Mouse (Mus musculus) CH12.LX (cell line): ENCODE data around the gene Nol8. TPM values are rescaled to one million over a fixed set of nuclear protein-coding genes. Genes with fewer than 3 reads are reported as not detected.

Source experiments
- DNase-seq: peaks from one replicate; pipeline ENCODE4 v3.0.0-alpha.2; 2013; ENCODE audit errors: extremely low read depth
- H3K27ac ChIP-seq: 2 replicates; pipeline ENCODE4 v1.5.1; 2012; ENCODE audit warnings: low read depth, mild to moderate bottlenecking, control low read depth, moderate library complexity; ENCODE audit not compliant: insufficient read depth
- H3K27me3 ChIP-seq: replicated peaks from 2 replicates; pipeline ENCODE3; 2012; ENCODE audit warnings: inconsistent platforms
- H3K36me3 ChIP-seq, 2 experiments: replicated peaks in 1 of 2; 2 replicates each; pipeline versions ENCODE3 to v1.6.1; 2012; ENCODE audit warnings: inconsistent platforms in 1 of 2, low read length in 1 of 2, mild to moderate bottlenecking in 1 of 2, mixed read lengths in 1 of 2, moderate library complexity in 1 of 2; ENCODE audit not compliant: control insufficient read depth in 1 of 2, insufficient read depth in 1 of 2
- H3K4me1 ChIP-seq, 2 experiments: 2 replicates each; pipeline ENCODE4 v1.6.1; 2012; ENCODE audit warnings: inconsistent platforms in 1 of 2, moderate library complexity in 1 of 2; ENCODE audit not compliant: insufficient read depth in 2 of 2, control insufficient read depth in 1 of 2
- H3K4me2 ChIP-seq: 2 replicates; pipeline ENCODE4 v1.6.1; 2012; ENCODE audit warnings: low read depth, mild to moderate bottlenecking, control low read depth; ENCODE audit not compliant: poor library complexity, insufficient read depth, severe bottlenecking
- H3K4me3 ChIP-seq, 3 experiments: fragments of 150-350 bp in 1 of 3; sonication (generic) in 1 of 3; replicated peaks in 1 of 3; 2 replicates each; pipeline versions ENCODE3 to v1.5.1; 2011 to 2012; ENCODE audit warnings: low read depth in 2 of 3, low read length in 2 of 3, mild to moderate bottlenecking in 2 of 3, moderate library complexity in 2 of 3, control low read depth in 1 of 3, improper control_type of control experiment in 1 of 3, inconsistent platforms in 1 of 3, mixed read lengths in 1 of 3; ENCODE audit not compliant: poor library complexity in 1 of 3
- H3K79me2 ChIP-seq: replicated peaks from 2 replicates; pipeline ENCODE4 v1.6.1; 2012; ENCODE audit warnings: mild to moderate bottlenecking, moderate library complexity; ENCODE audit not compliant: control insufficient read depth, poor library complexity, insufficient read depth, severe bottlenecking; ENCODE audit errors: extremely low read depth
- H3K9ac ChIP-seq: 2 replicates; pipeline ENCODE4 v1.6.1; 2012; ENCODE audit warnings: low read depth, mild to moderate bottlenecking, control low read depth, moderate library complexity; ENCODE audit not compliant: insufficient read depth
- H3K9me3 ChIP-seq: replicated peaks from 2 replicates; pipeline ENCODE3; 2012; ENCODE audit warnings: low read length, inconsistent platforms, mixed read lengths
- BHLHE40 ChIP-seq: IDR thresholded peaks from 2 replicates; pipeline ENCODE4 v1.6.1; 2011; ENCODE audit warnings: mild to moderate bottlenecking, low read depth, low read length, improper control_type of control experiment
- CHD1 ChIP-seq: IDR thresholded peaks from 2 replicates; pipeline ENCODE4 v1.6.1; 2012; ENCODE audit warnings: low read depth, low read length, improper control_type of control experiment, inconsistent platforms
- CHD2 ChIP-seq: IDR thresholded peaks from 2 replicates; pipeline ENCODE4 v1.6.1; 2011; ENCODE audit warnings: low read length, improper control_type of control experiment
- CTCF ChIP-seq, 2 experiments: IDR thresholded peaks in 1 of 2; conservative IDR thresholded peaks in 1 of 2; 2 replicates each; pipeline ENCODE4 v1.5.1; 2011 to 2012; ENCODE audit warnings: low read depth in 2 of 2, low read length in 2 of 2, improper control_type of control experiment in 1 of 2, inconsistent platforms in 1 of 2, mild to moderate bottlenecking in 1 of 2, moderate library complexity in 1 of 2
- E2F4 ChIP-seq: IDR thresholded peaks from 2 replicates; pipeline ENCODE4 v1.6.1; 2011; ENCODE audit warnings: low read depth, low read length, improper control_type of control experiment; ENCODE audit not compliant: insufficient replicate concordance
- ELF1 ChIP-seq: IDR thresholded peaks from 2 replicates; pipeline ENCODE4 v1.6.1; 2014; ENCODE audit warnings: low read depth, mild to moderate bottlenecking, inconsistent platforms, low read length, improper control_type of control experiment
- EP300 ChIP-seq: IDR thresholded peaks from 2 replicates; pipeline ENCODE4 v1.6.1; 2011; ENCODE audit warnings: low read length, improper control_type of control experiment
- ETS1 ChIP-seq: conservative IDR thresholded peaks from 2 replicates; pipeline ENCODE4 v1.6.1; 2012; ENCODE audit warnings: low read depth, mild to moderate bottlenecking, inconsistent platforms, low read length, improper control_type of control experiment, moderate library complexity
- GABPA ChIP-seq: IDR thresholded peaks from 2 replicates; pipeline ENCODE4 v1.6.1; 2012; ENCODE audit warnings: low read depth, low read length, improper control_type of control experiment, inconsistent platforms; ENCODE audit not compliant: insufficient replicate concordance
- HCFC1 ChIP-seq: IDR thresholded peaks from 2 replicates; pipeline ENCODE4 v1.6.1; 2012; ENCODE audit warnings: low read depth, mild to moderate bottlenecking, inconsistent platforms, low read length, improper control_type of control experiment
- IRF4 ChIP-seq: IDR thresholded peaks from 2 replicates; pipeline ENCODE4 v1.6.1; 2014; ENCODE audit warnings: low read depth, mild to moderate bottlenecking, inconsistent platforms, low read length, improper control_type of control experiment
- JUN ChIP-seq: IDR thresholded peaks from 2 replicates; pipeline ENCODE4 v1.6.1; 2011; ENCODE audit warnings: low read depth, mild to moderate bottlenecking, low read length, improper control_type of control experiment, moderate library complexity; ENCODE audit not compliant: insufficient read depth
- JUND ChIP-seq: conservative IDR thresholded peaks from 2 replicates; pipeline ENCODE4 v1.6.1; 2011; ENCODE audit warnings: low read depth, low read length, improper control_type of control experiment
- KAT2A ChIP-seq: IDR thresholded peaks from 2 replicates; pipeline ENCODE4 v1.6.1; 2012; ENCODE audit warnings: low read length, improper control_type of control experiment, inconsistent platforms; ENCODE audit not compliant: insufficient replicate concordance
- MAFK ChIP-seq: IDR thresholded peaks from 2 replicates; pipeline ENCODE4 v1.6.1; 2011; ENCODE audit warnings: low read length, improper control_type of control experiment; ENCODE audit not compliant: insufficient replicate concordance
- MAX ChIP-seq: IDR thresholded peaks from 2 replicates; pipeline ENCODE4 v1.6.1; 2011; ENCODE audit warnings: low read length, improper control_type of control experiment
- MAZ ChIP-seq: IDR thresholded peaks from 2 replicates; pipeline ENCODE4 v1.6.1; 2012; ENCODE audit warnings: low read depth, mild to moderate bottlenecking, inconsistent platforms, low read length, improper control_type of control experiment, moderate library complexity
- MEF2A ChIP-seq: IDR thresholded peaks from 2 replicates; pipeline ENCODE4 v1.6.1; 2014; ENCODE audit warnings: low read depth, mild to moderate bottlenecking, inconsistent platforms, low read length, improper control_type of control experiment, borderline replicate concordance
- MXI1 ChIP-seq: IDR thresholded peaks from 2 replicates; pipeline ENCODE4 v1.6.1; 2011; ENCODE audit warnings: mild to moderate bottlenecking, low read depth, low read length, improper control_type of control experiment
- MYC ChIP-seq: IDR thresholded peaks from 2 replicates; pipeline ENCODE4 v1.6.1; 2011; ENCODE audit warnings: low read depth, mild to moderate bottlenecking, improper control_type of control experiment, low read length
- NELFE ChIP-seq: IDR thresholded peaks from 2 replicates; pipeline ENCODE4 v1.6.1; 2011; ENCODE audit warnings: low read depth, low read length, improper control_type of control experiment
- NRF1 ChIP-seq: IDR thresholded peaks from 2 replicates; pipeline ENCODE4 v1.6.1; 2014; ENCODE audit warnings: low read depth, mild to moderate bottlenecking, inconsistent platforms, low read length, improper control_type of control experiment, moderate library complexity
- PAX5 ChIP-seq: IDR thresholded peaks from 2 replicates; pipeline ENCODE4 v1.6.1; 2012; ENCODE audit warnings: low read length, inconsistent platforms, mixed read lengths
- POLR2A ChIP-seq: IDR thresholded peaks from 2 replicates; pipeline ENCODE4 v1.6.1; 2011; ENCODE audit warnings: low read depth, mild to moderate bottlenecking, improper control_type of control experiment, low read length
- POLR2AphosphoS2 ChIP-seq: IDR thresholded peaks from 2 replicates; pipeline ENCODE4 v1.6.1; 2011; ENCODE audit warnings: low read depth, low read length, improper control_type of control experiment
- RAD21 ChIP-seq: IDR thresholded peaks from 2 replicates; pipeline ENCODE4 v1.6.1; 2011; ENCODE audit warnings: low read depth, mild to moderate bottlenecking, low read length, improper control_type of control experiment, moderate library complexity
- RCOR1 ChIP-seq: conservative IDR thresholded peaks from 2 replicates; pipeline ENCODE4 v1.6.1; 2012; ENCODE audit warnings: low read depth, mild to moderate bottlenecking, inconsistent platforms, low read length, improper control_type of control experiment
- SIN3A ChIP-seq: IDR thresholded peaks from 2 replicates; pipeline ENCODE4 v1.6.1; 2012; ENCODE audit warnings: low read length, improper control_type of control experiment, inconsistent platforms
- SMC3 ChIP-seq: IDR thresholded peaks from 2 replicates; pipeline ENCODE4 v1.6.1; 2011; ENCODE audit warnings: low read depth, low read length, improper control_type of control experiment
- TBP ChIP-seq: conservative IDR thresholded peaks from 2 replicates; pipeline ENCODE4 v1.6.1; 2011; ENCODE audit warnings: low read depth, low read length, improper control_type of control experiment
- TCF12 ChIP-seq: IDR thresholded peaks from 2 replicates; pipeline ENCODE4 v1.6.1; 2014; ENCODE audit warnings: low read depth, mild to moderate bottlenecking, inconsistent platforms, low read length, improper control_type of control experiment
- UBTF ChIP-seq: IDR thresholded peaks from 2 replicates; pipeline ENCODE4 v1.6.1; 2012; ENCODE audit warnings: low read depth, mild to moderate bottlenecking, inconsistent platforms, low read length, improper control_type of control experiment, moderate library complexity
- USF1 ChIP-seq: IDR thresholded peaks from 2 replicates; pipeline ENCODE4 v1.6.1; 2014; ENCODE audit warnings: low read depth, mild to moderate bottlenecking, inconsistent platforms, low read length, improper control_type of control experiment
- USF2 ChIP-seq: conservative IDR thresholded peaks from 2 replicates; pipeline ENCODE4 v1.6.1; 2011; ENCODE audit warnings: low read depth, low read length, improper control_type of control experiment
- ZC3H11A ChIP-seq: IDR thresholded peaks from 2 replicates; pipeline ENCODE4 v1.6.1; 2012; ENCODE audit warnings: low read depth, mild to moderate bottlenecking, inconsistent platforms, low read length, improper control_type of control experiment
- ZKSCAN1 ChIP-seq: IDR thresholded peaks from 2 replicates; pipeline ENCODE4 v1.6.1; 2012; ENCODE audit warnings: low read depth, inconsistent platforms, low read length, improper control_type of control experiment, borderline replicate concordance
- ZMIZ1 ChIP-seq: IDR thresholded peaks from 2 replicates; pipeline ENCODE4 v1.6.1; 2012; ENCODE audit warnings: low read depth, mild to moderate bottlenecking, inconsistent platforms, low read length, improper control_type of control experiment
- ZNF384 ChIP-seq: IDR thresholded peaks from 2 replicates; pipeline ENCODE4 v1.6.1; 2012; ENCODE audit warnings: low read depth, low read length, improper control_type of control experiment, inconsistent platforms
- dilution Hi-C: fragments of 300-500 bp; cut with MboI; formaldehyde crosslinking; loops from 2 replicates; pipeline ENCODE4 v1.14.3; 2020; ENCODE audit warnings: low sequenced_read_pairs; ENCODE audit not compliant: extremely low pct_unique_long_range_greater_than_20kb, extremely low pct_ligation_motif_present
- in situ Hi-C: fragments of 300-500 bp; cut with MboI; formaldehyde crosslinking; loops from 3 replicates; pipeline ENCODE4 v1.14.3; 2019; ENCODE audit warnings: low sequenced_read_pairs, low pct_ligation_motif_present, low pct_unique_long_range_greater_than_20kb, mixed read lengths
- polyA plus RNA-seq: library from polyadenylated mRNA; unstranded; fragments of >175 nt; gene quantifications from 2 replicates; pipeline ENCODE4 v1.2.1, GENCODE M21; 2012; ENCODE audit warnings: low read depth; ENCODE audit not compliant: insufficient read length
- total RNA-seq, 2 experiments: library from RNA; depleted of rRNA; stranded (reverse); fragments of 300-350 nt in 1 of 2; fragments of >200 nt in 1 of 2; gene quantifications; 2 replicates each; pipeline ENCODE4 v1.2.3; 2012 to 2014

Nol8 gene
- 14.9 and 24.0 TPM in 2 replicates for total RNA-seq (2012; rRNA removed)
- 33.4 and 40.1 TPM in 2 replicates for total RNA-seq (2014; rRNA removed)
- polyA plus RNA-seq, result 32.8 and 36.7 TPM in 2 replicates

DNA sequence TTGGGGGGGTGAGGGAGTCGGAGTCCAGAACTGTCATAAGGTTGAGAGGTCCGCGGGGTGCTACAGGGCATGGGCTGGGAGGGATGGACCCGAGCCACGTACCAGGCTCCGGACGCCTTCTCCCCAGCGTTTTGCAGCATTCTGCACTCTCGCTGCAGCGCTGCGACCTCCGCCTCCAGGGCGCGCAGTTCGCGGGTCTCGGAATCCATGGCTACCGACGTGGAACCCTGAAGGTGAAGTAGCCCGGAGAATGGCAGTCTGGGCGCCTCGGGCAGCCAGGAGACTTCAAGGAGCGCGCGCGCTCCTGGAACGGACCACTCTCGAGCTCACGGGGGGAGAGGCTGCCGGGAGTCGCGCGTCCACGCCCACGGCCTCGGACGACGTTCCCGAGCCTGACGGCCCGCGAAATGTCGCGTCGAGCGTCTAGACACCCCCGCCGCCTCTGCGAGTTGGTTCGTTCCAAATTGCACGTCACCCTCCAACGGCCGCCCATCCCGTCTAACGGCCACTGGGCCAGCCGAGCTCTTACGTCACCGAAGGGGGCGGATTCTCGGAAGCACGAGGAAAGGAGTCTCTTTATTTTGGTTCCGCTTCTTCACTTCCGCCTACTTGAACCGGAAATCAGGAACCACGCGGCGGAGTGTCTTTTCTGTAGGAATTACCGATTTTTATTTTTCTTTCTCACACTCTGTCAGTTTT lies at the start of gene Nol8, which contains the start of gene Cenpp:
TSS of gene Nol8 (plus strand) at position 598 of the 699 bp plus-strand sequence.
TSS of gene Cenpp (minus strand) at position 305 of the 699 bp plus-strand sequence.
- Histone ChIP-seq H3K9ac (peak within 1 kb of the TSS; percentile 86), H3K4me1 (peaks cover 0 to 26% of the 10 kb centered on the region in 2 experiments; a peak in 2 of 4 replicates), H3K79me2 (peaks cover 12% of the 10 kb centered on the region), H3K4me3 (peak within 1 kb of the TSS; percentile 93 to 96 (median 96)), H3K36me3 (peaks cover 6 to 25% of the 10 kb centered on the region in 2 experiments), H3K9me3 (no peaks in the 10 kb centered on the region), H3K4me2 (peak within 1 kb of the TSS; percentile 97), H3K27me3 (no peaks in the 10 kb centered on the region), H3K27ac (peak within 1 kb of the TSS; percentile 21; the same call in 1 of the 2 replicates)
- in situ Hi-C loops, result no loop called here
- dilution Hi-C loops, result no loop called here
- TF ChIP-seq POLR2A, result peak; percentile 86
- 0 out of 2 replicates have a peak, but pooled peaks have one; percentile 26 for TF ChIP-seq JUN
- peak; percentile 83 for TF ChIP-seq TCF12
- peak; percentile 96; the same call in 1 of the 2 replicates for TF ChIP-seq MAX
- TF ChIP-seq SIN3A, result peak; percentile 100
- TF ChIP-seq CHD1, result peak; percentile 99
- no peak for TF ChIP-seq MAFK
- no peak for TF ChIP-seq PAX5
- TF ChIP-seq CTCF (conservative IDR thresholded peaks at IDR 0.05 in 1 of 2, IDR thresholded peaks at IDR 0.05 in 1 of 2; ENCODE audit: low read depth in 2 of 2, low read length in 2 of 2), result no peak
- TF ChIP-seq USF1, result no peak
- TF ChIP-seq KAT2A, result peak; percentile 78; the same call in 1 of the 2 replicates
- peak; percentile 89 for TF ChIP-seq ZMIZ1
- no peak for TF ChIP-seq BHLHE40
- TF ChIP-seq RCOR1, result peak; percentile 83; the same call in 1 of the 2 replicates
- peak; percentile 60; the same call in 1 of the 2 replicates for TF ChIP-seq UBTF
- TF ChIP-seq ZKSCAN1, result no peak
- TF ChIP-seq E2F4, result peak; percentile 93
- TF ChIP-seq HCFC1, result peak; percentile 88
- TF ChIP-seq ETS1, result peak; percentile 41
- TF ChIP-seq IRF4, result peak; percentile 72
- no peak for TF ChIP-seq POLR2AphosphoS2
- no peak for TF ChIP-seq GABPA
- TF ChIP-seq NRF1, result peak; percentile 64
- TF ChIP-seq ZC3H11A, result no peak
- TF ChIP-seq MXI1, result no peak
- 0 out of 2 replicates have a peak, but pooled peaks have one; percentile 41 for TF ChIP-seq CHD2
- peak; percentile 89 for TF ChIP-seq ELF1
- TF ChIP-seq MEF2A, result peak; percentile 69
- TF ChIP-seq NELFE, result peak; percentile 93
- TF ChIP-seq MAZ, result no peak
- TF ChIP-seq MYC, result peak; percentile 99; the same call in 1 of the 2 replicates
- TF ChIP-seq SMC3, result no peak
- TF ChIP-seq USF2, result no peak
- TF ChIP-seq RAD21, result no peak
- TF ChIP-seq TBP, result no peak
- TF ChIP-seq ZNF384, result 0 out of 2 replicates have a peak, but pooled peaks have one; percentile 12
- TF ChIP-seq JUND, result no peak
- TF ChIP-seq EP300, result no peak; the same call in 1 of the 2 replicates
- DNase-seq, result peak; percentile 99
